Mouse (Mus musculus) hindbrain, embryonic 11.5 days (tissue): ENCODE data around the gene Efl1. TPM values are rescaled to one million over a fixed set of nuclear protein-coding genes. Genes with fewer than 3 reads are reported as not detected.

ENCODE experiments used
- ATAC-seq: fragments of 200-750 bp; cut with Nextera tagmentation; 2 replicates; pipeline ENCODE4 v1.8.0; 2017; ENCODE audit warnings: mild to moderate bottlenecking, moderate TSS enrichment, moderate library complexity; ENCODE audit not compliant: low FRiP score
- DNase-seq: peaks from one replicate; pipeline ENCODE4 v3.0.0-alpha.2; 2015; ENCODE audit warnings: low spot score
- H3K27ac ChIP-seq: fragments of 300-500 bp; sonication (generic); 2 replicates; pipeline ENCODE4 v1.5.1; 2014; ENCODE audit warnings: mild to moderate bottlenecking, low read depth, low read length
- H3K27me3 ChIP-seq: fragments of 300-500 bp; sonication (generic); 2 replicates; pipeline ENCODE4 v1.6.1; 2014; ENCODE audit warnings: mild to moderate bottlenecking, low read length, moderate library complexity, mixed read lengths; ENCODE audit not compliant: control insufficient read depth, insufficient read depth
- H3K36me3 ChIP-seq: fragments of 300-500 bp; sonication (generic); 2 replicates; pipeline ENCODE4 v1.6.1; 2014; ENCODE audit warnings: mild to moderate bottlenecking, low read length, moderate library complexity, mixed read lengths; ENCODE audit not compliant: control insufficient read depth, insufficient read depth
- H3K4me1 ChIP-seq: fragments of 300-500 bp; sonication (generic); replicated peaks from 2 replicates; pipeline ENCODE4 v1.6.1; 2014; ENCODE audit warnings: low read length, mixed read lengths; ENCODE audit not compliant: control insufficient read depth, insufficient read depth
- H3K4me2 ChIP-seq: fragments of 300-500 bp; sonication (generic); replicated peaks from 2 replicates; pipeline ENCODE4 v1.6.1; 2014; ENCODE audit warnings: mild to moderate bottlenecking, low read depth, low read length
- H3K4me3 ChIP-seq: fragments of 300-500 bp; sonication (generic); 2 replicates; pipeline ENCODE4 v1.5.1; 2014; ENCODE audit warnings: low read depth, low read length
- H3K9ac ChIP-seq: fragments of 300-500 bp; sonication (generic); 2 replicates; pipeline ENCODE4 v1.6.1; 2014; ENCODE audit warnings: low read depth, low read length
- H3K9me3 ChIP-seq: fragments of 300-500 bp; sonication (generic); 2 replicates; pipeline ENCODE4 v1.6.1; 2016; ENCODE audit warnings: low read length; ENCODE audit not compliant: control insufficient read depth
- WGBS: fragments of 180-500 bp; shearing (Covaris S2); extraction: QIAGEN DNeasy Blood & Tissue Kit; methylation state at CpG from one replicate; pipeline ENCODE4 v1.1.7; 2014; 5-methylcytosine and 5-hydroxymethylcytosine counted together
- polyA plus RNA-seq: library from polyadenylated mRNA; unstranded; fragments of >200 nt; fragmentation: Nextera tagmentation; extraction: Ambion mirVana; gene quantifications from 2 replicates; pipeline ENCODE4 v1.2.1, GENCODE M21; 2014

Gene Efl1
- polyA plus RNA-seq, 1 experiment from 2014 or later, result 27.9 TPM

- ATAC-seq (no peak), DNase-seq (no peak)
- Histone ChIP-seq H3K27me3 (no peaks in the 10 kb centered on the region), H3K36me3 (no peaks in the 10 kb centered on the region), H3K27ac (no peak overlapping the region), H3K4me3 (no peak overlapping the region), H3K4me1 (no peaks in the 10 kb centered on the region), H3K9ac (no peak overlapping the region), H3K4me2 (no peak overlapping the region), H3K9me3 (no peaks in the 10 kb centered on the region)
- WGBS, result 42% methylated on average over 1 of the region's 1 CpGs
Observed at GRCm38 (mm10) chr7:82822528-82822927, 174.1 kb downstream of the Efl1 start.

Other genes starting within 250 kb of the Efl1 start
- 8.8 and 9.0 TPM in 2 replicates for gene Saxo2, start 86 bp upstream of the Efl1 start, polyA plus RNA-seq
- 36.3 and 36.5 TPM in 2 replicates for gene Mex3b, start 218.7 kb downstream of the Efl1 start, polyA plus RNA-seq